Mouse (Mus musculus) heart, embryonic 15.5 days (tissue): ENCODE data around the gene Wdfy3. TPM values are rescaled to one million over a fixed set of nuclear protein-coding genes. Genes with fewer than 3 reads are reported as not detected.
"Not testable (repeated sequence)": the region's sequence is repeated elsewhere in the genome, so short reads cannot be mapped to it uniquely, and the experiment has no call there.

Source experiments
- ATAC-seq: fragments of 200-750 bp; cut with Nextera tagmentation; replicated peaks from 2 replicates; pipeline ENCODE4 v1.8.0; 2017; ENCODE audit warnings: low read depth, moderate TSS enrichment; ENCODE audit not compliant: insufficient number of reproducible peaks, insufficient read depth, low FRiP score
- H3K27ac ChIP-seq: fragments of 300-500 bp; sonication (generic); 2 replicates; pipeline ENCODE4 v1.5.1; 2015; ENCODE audit warnings: mild to moderate bottlenecking, inconsistent platforms
- H3K27me3 ChIP-seq: fragments of 300-500 bp; sonication (generic); 2 replicates; pipeline ENCODE4 v1.6.1; 2015; ENCODE audit warnings: inconsistent platforms
- H3K36me3 ChIP-seq: fragments of 300-500 bp; sonication (generic); 2 replicates; pipeline ENCODE4 v1.6.1; 2015; ENCODE audit warnings: mild to moderate bottlenecking, inconsistent platforms
- H3K4me1 ChIP-seq: fragments of 300-500 bp; sonication (generic); replicated peaks from 2 replicates; pipeline ENCODE4 v1.6.1; 2015; ENCODE audit warnings: inconsistent platforms
- H3K4me2 ChIP-seq: fragments of 300-500 bp; sonication (generic); 2 replicates; pipeline ENCODE4 v1.6.1; 2015; ENCODE audit warnings: inconsistent platforms, mild to moderate bottlenecking, moderate library complexity
- H3K4me3 ChIP-seq: fragments of 300-500 bp; sonication (generic); 2 replicates; pipeline ENCODE4 v1.5.1; 2015; ENCODE audit warnings: mild to moderate bottlenecking, inconsistent platforms
- H3K9ac ChIP-seq: fragments of 300-500 bp; sonication (generic); 2 replicates; pipeline ENCODE4 v1.6.1; 2015; ENCODE audit warnings: mild to moderate bottlenecking, inconsistent platforms
- H3K9me3 ChIP-seq: fragments of 300-500 bp; sonication (generic); replicated peaks from 2 replicates; pipeline ENCODE4 v1.6.1; 2016; ENCODE audit warnings: inconsistent platforms
- WGBS: fragments of 180-500 bp; shearing (Covaris S2); methylation state at CpG from one replicate; pipeline ENCODE4 v1.1.7; 2015; ENCODE audit warnings: mixed read lengths; 5-methylcytosine and 5-hydroxymethylcytosine counted together
- polyA plus RNA-seq: library from polyadenylated mRNA; unstranded; fragments of >200 nt; fragmentation: Nextera tagmentation; extraction: Ambion mirVana; gene quantifications from 2 replicates; pipeline ENCODE4 v1.2.1, GENCODE M21; 2015

Gene Wdfy3
- polyA plus RNA-seq, 1 experiment from 2014 or later: 8.7 TPM

GRCm38 (mm10) chr5:101935893-101936292 is 133.8 kb downstream of the Wdfy3 start:
- peak; percentile 61; the same call in 1 of the 2 replicates for ATAC-seq
- peaks cover 21% of the 10 kb centered on the region for H3K36me3 ChIP-seq
- H3K27me3 ChIP-seq: no peaks in the 10 kb centered on the region
- H3K9ac ChIP-seq: no peak overlapping the region
- peak overlapping the region; percentile 55; the same call in 1 of the 2 replicates for H3K27ac ChIP-seq
- H3K4me2 ChIP-seq: no peak overlapping the region
- no peak overlapping the region for H3K4me3 ChIP-seq
- peaks cover 24% of the 10 kb centered on the region for H3K4me1 ChIP-seq
- 56% methylated on average over 16 of the region's 16 CpGs for WGBS
- no peaks in the 10 kb centered on the region for H3K9me3 ChIP-seq

- Histone ChIP-seq H3K27ac (0 out of 2 replicates have a peak overlapping the region, but pooled peaks have one; percentile 0), H3K27me3 (no peaks in the 10 kb centered on the region), H3K9ac (no peak overlapping the region), H3K36me3 (peaks cover 22% of the 10 kb centered on the region), H3K9me3 (no peaks in the 10 kb centered on the region), H3K4me2 (no peak overlapping the region), H3K4me3 (no peak overlapping the region), H3K4me1 (peaks cover 24% of the 10 kb centered on the region)
- no peak for ATAC-seq
- WGBS: 78% methylated on average over 7 of the region's 7 CpGs
Observed at GRCm38 (mm10) chr5:101934629-101935028, 135.1 kb downstream of the Wdfy3 start.

GRCm38 (mm10) chr5:101932971-101933810 is 136.5 kb downstream of the Wdfy3 start:
- 52% methylated on average over 15 of the region's 15 CpGs for WGBS
- Histone ChIP-seq H3K27me3 (no peaks in the 10 kb centered on the region), H3K4me1 (peaks cover 22% of the 10 kb centered on the region), H3K27ac (peak overlapping the region; percentile 85), H3K9ac (no peak overlapping the region), H3K4me3 (no peak overlapping the region), H3K36me3 (peaks cover 34% of the 10 kb centered on the region), H3K4me2 (peak overlapping the region; percentile 41), H3K9me3 (no peaks in the 10 kb centered on the region)
- ATAC-seq: peak; percentile 79

- Histone ChIP-seq H3K36me3 (peaks cover 31% of the 10 kb centered on the region), H3K27me3 (no peaks in the 10 kb centered on the region), H3K4me1 (peaks cover 16% of the 10 kb centered on the region), H3K27ac (no peak overlapping the region), H3K9ac (no peak overlapping the region), H3K4me2 (no peak overlapping the region), H3K9me3 (no peaks in the 10 kb centered on the region), H3K4me3 (no peak overlapping the region)
- 70% methylated on average over 4 of the region's 4 CpGs for WGBS
- no peak for ATAC-seq
Observed at GRCm38 (mm10) chr5:101931997-101932396, 137.7 kb downstream of the Wdfy3 start.

GRCm38 (mm10) chr5:101926311-101926710 is 143.4 kb downstream of the Wdfy3 start:
- peaks cover 3% of the 10 kb centered on the region; the same call in 1 of the 2 replicates for H3K4me1 ChIP-seq
- peaks cover 59% of the 10 kb centered on the region for H3K36me3 ChIP-seq
- 89% methylated on average over 8 of the region's 8 CpGs for WGBS
- H3K9ac ChIP-seq: no peak overlapping the region
- ATAC-seq: no peak
- H3K9me3 ChIP-seq: no peaks in the 10 kb centered on the region
- H3K27me3 ChIP-seq: no peaks in the 10 kb centered on the region
- H3K4me2 ChIP-seq: no peak overlapping the region
- H3K27ac ChIP-seq: no peak overlapping the region
- no peak overlapping the region for H3K4me3 ChIP-seq

- no peak overlapping the region for H3K4me2 ChIP-seq
- H3K9me3 ChIP-seq: no peaks in the 10 kb centered on the region
- peaks cover 3% of the 10 kb centered on the region; the same call in 1 of the 2 replicates for H3K4me1 ChIP-seq
- peaks cover 58% of the 10 kb centered on the region for H3K36me3 ChIP-seq
- no peak overlapping the region for H3K4me3 ChIP-seq
- H3K9ac ChIP-seq: no peak overlapping the region
- no peaks in the 10 kb centered on the region for H3K27me3 ChIP-seq
- no peak overlapping the region for H3K27ac ChIP-seq
- 84% methylated on average over 11 of the region's 11 CpGs for WGBS
- no peak for ATAC-seq
Observed at GRCm38 (mm10) chr5:101923710-101924109, 146.0 kb downstream of the Wdfy3 start.

GRCm38 (mm10) chr5:101919559-101919958 is 150.2 kb downstream of the Wdfy3 start:
- Histone ChIP-seq H3K4me1 (no peaks in the 10 kb centered on the region), H3K4me3 (no peak overlapping the region), H3K36me3 (peaks cover 62% of the 10 kb centered on the region), H3K9ac (no peak overlapping the region), H3K27me3 (no peaks in the 10 kb centered on the region), H3K4me2 (no peak overlapping the region), H3K27ac (no peak overlapping the region), H3K9me3 (no peaks in the 10 kb centered on the region)
- ATAC-seq: no peak
- WGBS: 91% methylated on average over 5 of the region's 5 CpGs

GRCm38 (mm10) chr5:101909468-101909867 is 160.3 kb downstream of the Wdfy3 start:
- Histone ChIP-seq H3K27ac (no peak overlapping the region), H3K4me2 (no peak overlapping the region), H3K36me3 (peaks cover 70% of the 10 kb centered on the region), H3K4me1 (no peaks in the 10 kb centered on the region), H3K9me3 (no peaks in the 10 kb centered on the region), H3K9ac (no peak overlapping the region), H3K27me3 (no peaks in the 10 kb centered on the region), H3K4me3 (no peak overlapping the region)
- 87% methylated on average over 10 of the region's 10 CpGs for WGBS
- ATAC-seq: no peak

- peaks cover 75% of the 10 kb centered on the region for H3K36me3 ChIP-seq
Observed at GRCm38 (mm10) chr5:101905624-101906023, 164.1 kb downstream of the Wdfy3 start.

GRCm38 (mm10) chr5:101904841-101905240 is 164.9 kb downstream of the Wdfy3 start:
- not testable (repeated sequence) for H3K9me3 ChIP-seq, H3K27me3 ChIP-seq, H3K9ac ChIP-seq, H3K4me3 ChIP-seq, H3K4me1 ChIP-seq, H3K27ac ChIP-seq, ATAC-seq, H3K4me2 ChIP-seq
- WGBS: 37% methylated on average over 4 of the region's 4 CpGs
- peaks cover 77% of the 10 kb centered on the region for H3K36me3 ChIP-seq

More at GRCm38 (mm10) chr5:101905624-101906023, 164.1 kb downstream of the Wdfy3 start:
- H3K4me3 ChIP-seq: no peak overlapping the region
- H3K9ac ChIP-seq: no peak overlapping the region
- no peaks in the 10 kb centered on the region for H3K27me3 ChIP-seq
- H3K4me1 ChIP-seq: no peaks in the 10 kb centered on the region
- no peak for ATAC-seq
- WGBS: 92% methylated on average over 3 of the region's 3 CpGs
- no peaks in the 10 kb centered on the region for H3K9me3 ChIP-seq
- H3K4me2 ChIP-seq: no peak overlapping the region
- H3K27ac ChIP-seq: no peak overlapping the region

- WGBS: 82% methylated on average over 1 of the region's 1 CpGs
- Histone ChIP-seq H3K4me2 (no peak overlapping the region), H3K4me3 (no peak overlapping the region), H3K27ac (no peak overlapping the region), H3K9ac (no peak overlapping the region), H3K27me3 (no peaks in the 10 kb centered on the region), H3K9me3 (no peaks in the 10 kb centered on the region), H3K36me3 (peaks cover 75% of the 10 kb centered on the region), H3K4me1 (no peaks in the 10 kb centered on the region)
- no peak for ATAC-seq
Observed at GRCm38 (mm10) chr5:101902686-101903085, 167.0 kb downstream of the Wdfy3 start.

- Histone ChIP-seq H3K9me3 (no peaks in the 10 kb centered on the region), H3K36me3 (peaks cover 62% of the 10 kb centered on the region), H3K4me3 (no peak overlapping the region), H3K4me1 (no peaks in the 10 kb centered on the region), H3K27ac (no peak overlapping the region), H3K9ac (no peak overlapping the region), H3K27me3 (no peaks in the 10 kb centered on the region), H3K4me2 (no peak overlapping the region)
- no peak for ATAC-seq
- WGBS: 89% methylated on average over 15 of the region's 15 CpGs
Observed at GRCm38 (mm10) chr5:101899981-101900380, 169.7 kb downstream of the Wdfy3 start.
